Mouse (Mus musculus) ZHBTc4 (cell line): ENCODE data around the gene Frmd6.

ENCODE experiments used
- DNase-seq: peaks from one replicate; pipeline ENCODE4 v3.0.0-alpha.2; 2011; ENCODE audit warnings: low read depth, low spot score

Frmd6 gene

DNA sequence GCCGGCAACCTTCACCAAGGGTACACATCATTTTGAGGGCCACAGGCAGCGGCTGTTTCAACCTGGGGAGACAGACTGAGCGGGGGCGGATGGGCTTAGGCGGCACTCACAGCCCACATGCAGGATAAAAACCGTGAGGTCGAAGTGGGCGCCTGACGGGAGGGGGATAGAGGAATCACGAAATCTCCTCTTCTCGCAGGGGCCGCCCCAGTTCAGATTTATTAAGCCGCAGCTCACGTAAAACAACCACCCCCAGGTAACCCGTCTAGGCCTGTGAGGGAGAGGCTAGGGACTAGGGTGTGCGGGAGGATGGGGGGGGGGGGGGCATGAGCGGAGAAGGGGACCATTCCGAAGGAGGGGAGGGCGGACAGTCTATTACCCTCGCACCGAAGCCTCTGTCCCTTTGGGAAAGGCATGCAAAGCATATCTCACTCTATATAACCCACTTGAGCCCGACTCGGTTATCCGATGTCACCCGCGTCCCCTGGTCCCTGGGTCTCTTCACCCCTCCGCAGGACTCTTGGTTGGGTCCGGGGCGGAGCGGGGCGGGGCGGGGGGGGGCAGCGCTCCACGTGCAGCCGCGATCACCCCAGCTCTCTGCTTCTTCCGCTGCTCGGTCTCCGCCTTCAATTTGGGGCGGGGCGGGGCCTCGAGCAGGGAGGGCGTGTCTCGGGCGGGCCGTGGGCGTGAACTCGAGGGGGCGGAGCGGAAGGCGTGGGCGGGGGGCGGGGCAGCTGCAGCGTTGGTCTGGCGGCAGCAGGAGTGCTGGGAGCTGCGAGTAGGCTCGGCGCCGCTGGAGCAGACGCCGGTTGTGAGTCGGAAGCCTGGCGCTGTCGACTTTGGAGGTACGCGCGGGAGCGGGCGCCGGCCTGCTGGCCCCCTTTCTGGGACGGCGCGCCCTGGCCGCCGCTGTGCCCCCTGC lies at the start of gene Frmd6:
Gene Frmd6 (plus strand): TSS at position 786 of the 922 bp plus-strand sequence.
- peak; percentile 97 for DNase-seq

GRCm38 (mm10) chr12:70775609-70776008 lies 49.7 kb upstream of the Frmd6 start:
- DNase-seq: peak; percentile 95

DNA sequence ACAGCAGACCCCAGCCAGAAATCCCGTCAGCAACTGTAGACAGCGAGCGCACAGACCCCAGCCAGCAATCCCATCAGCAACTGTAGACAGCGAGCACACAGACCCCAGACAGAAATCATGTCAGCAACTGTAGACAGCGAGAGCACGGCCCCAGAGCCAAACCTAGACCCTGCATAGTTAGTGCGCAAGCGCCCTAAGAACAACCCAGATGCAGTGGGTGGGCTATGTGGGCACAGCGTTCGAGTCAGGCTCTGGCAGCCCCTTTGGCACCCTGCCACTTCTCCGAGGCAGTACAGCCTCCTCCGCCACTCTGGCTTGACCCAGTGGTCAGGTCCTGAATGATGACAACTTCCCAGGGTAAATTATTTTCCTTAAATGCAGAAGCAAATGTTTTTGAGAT lies 48.6 kb upstream of the Frmd6 start:
- DNase-seq: no peak

- no peak for DNase-seq
Measured at GRCm38 (mm10) chr12:70777466-70777865, 47.8 kb upstream of the Frmd6 start.

DNA sequence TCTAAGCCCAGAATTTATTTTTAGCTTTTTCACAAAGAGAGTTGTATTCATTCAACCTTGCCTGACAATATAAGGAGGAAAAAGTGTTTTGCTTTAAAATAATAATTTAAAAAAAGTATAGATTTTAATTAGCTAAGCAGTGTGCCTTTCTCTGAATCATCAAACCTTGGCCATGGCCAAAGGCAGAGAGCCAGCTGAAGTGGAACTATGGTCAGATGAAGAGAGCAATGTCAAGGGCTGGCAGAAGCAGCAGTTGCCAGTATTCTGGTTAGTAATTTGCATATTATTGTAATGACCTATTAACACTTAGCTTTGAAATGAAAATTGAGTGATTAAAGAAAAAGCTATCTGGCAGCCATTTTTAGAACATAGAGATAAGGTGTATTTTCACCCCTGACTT lies 47.4 kb upstream of the Frmd6 start:
- DNase-seq: no peak

GRCm38 (mm10) chr12:70778271-70778670 lies 47.0 kb upstream of the Frmd6 start:
- DNase-seq: peak; percentile 42

DNA sequence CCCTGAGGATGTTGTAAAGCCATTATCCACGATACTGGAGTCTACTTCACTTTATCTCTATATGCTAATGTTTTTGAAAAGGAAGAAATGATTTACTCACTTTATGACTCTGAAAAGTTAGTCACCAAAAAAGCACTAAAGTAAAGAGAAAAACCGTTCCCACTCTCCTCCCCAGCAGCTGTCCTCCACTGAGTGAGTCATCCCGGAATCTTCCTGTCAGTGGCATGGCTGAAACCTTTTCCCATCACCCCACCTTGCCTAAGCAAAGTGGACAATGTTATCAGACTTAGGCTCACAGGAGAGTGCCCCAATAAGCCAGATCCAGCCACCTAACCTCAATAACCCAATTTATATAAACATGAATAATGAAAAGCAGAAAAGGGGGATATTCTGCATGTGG lies 46.6 kb upstream of the Frmd6 start:
- no peak for DNase-seq

DNA sequence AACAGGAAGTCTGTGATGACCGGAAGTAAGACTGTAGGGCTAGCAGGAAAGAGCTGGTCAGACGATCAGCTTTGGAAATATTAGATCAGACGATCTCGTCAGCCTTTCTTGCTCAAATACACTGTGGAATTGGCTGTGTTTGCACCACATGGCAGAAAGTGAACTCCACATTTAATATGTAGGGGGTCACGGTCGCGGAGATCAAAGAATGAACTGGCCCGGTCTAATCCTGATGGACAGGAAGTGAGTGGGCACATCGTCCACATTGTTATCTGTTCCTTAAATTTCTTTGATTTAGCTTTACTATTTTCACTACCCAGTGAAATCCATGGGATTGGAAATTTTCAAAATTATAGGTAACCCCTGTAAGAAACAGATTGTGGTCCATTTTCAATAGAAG lies 42.3 kb upstream of the Frmd6 start:
- no peak for DNase-seq

- DNase-seq: peak; percentile 65
Measured at GRCm38 (mm10) chr12:70783475-70784239, 41.7 kb upstream of the Frmd6 start.

DNA sequence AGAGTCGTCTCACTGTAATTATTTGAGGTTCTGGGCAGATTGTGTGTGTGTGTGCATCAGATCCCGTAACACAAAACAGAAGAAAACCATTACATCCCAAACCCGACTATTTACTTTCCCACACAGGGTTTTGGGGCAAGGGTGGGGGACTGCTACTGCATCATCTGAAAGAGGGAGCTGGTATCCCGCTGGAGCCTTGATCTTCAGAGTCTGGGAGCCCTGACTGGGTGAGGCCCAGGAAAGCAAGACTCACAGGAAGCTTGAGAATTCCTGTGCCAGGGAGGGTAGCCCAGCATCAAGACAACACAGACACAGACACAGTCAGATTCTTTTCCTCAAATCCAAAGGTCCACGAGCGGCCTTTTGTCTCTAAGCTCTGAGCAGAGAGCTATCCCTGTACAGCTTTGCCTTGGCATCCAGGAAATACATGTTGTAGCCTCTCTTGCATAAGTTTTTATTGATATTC lies 41.0 kb upstream of the Frmd6 start:
- no peak for DNase-seq

DNA sequence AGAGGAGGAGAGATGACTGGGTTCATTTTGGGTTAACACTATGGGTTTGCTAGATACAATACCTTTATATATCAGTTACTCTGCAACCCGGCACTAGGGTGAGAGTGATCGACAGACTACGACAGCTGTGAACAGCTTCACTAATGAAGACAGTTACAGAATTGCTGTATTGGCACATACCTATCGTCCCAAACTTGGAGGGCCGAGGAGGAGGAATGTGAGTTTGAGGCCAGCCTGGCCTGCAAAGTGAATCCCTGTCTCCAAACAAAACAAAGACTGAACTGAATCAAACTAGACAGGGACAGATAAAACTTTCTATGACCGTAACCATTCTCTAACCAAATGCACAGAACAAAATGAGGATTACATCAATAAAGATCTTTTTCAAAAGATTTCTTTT lies 36.0 kb upstream of the Frmd6 start:
- DNase-seq: no peak

GRCm38 (mm10) chr12:70793291-70793690 lies 32.0 kb upstream of the Frmd6 start:
- DNase-seq: no peak

GRCm38 (mm10) chr12:70794543-70795388 lies 30.5 kb upstream of the Frmd6 start:
- DNase-seq: peak; percentile 46

- DNase-seq: no peak
Measured at GRCm38 (mm10) chr12:70795389-70795711, 30.0 kb upstream of the Frmd6 start.

- DNase-seq: no peak
Measured at GRCm38 (mm10) chr12:70798496-70798895, 26.8 kb upstream of the Frmd6 start.

DNA sequence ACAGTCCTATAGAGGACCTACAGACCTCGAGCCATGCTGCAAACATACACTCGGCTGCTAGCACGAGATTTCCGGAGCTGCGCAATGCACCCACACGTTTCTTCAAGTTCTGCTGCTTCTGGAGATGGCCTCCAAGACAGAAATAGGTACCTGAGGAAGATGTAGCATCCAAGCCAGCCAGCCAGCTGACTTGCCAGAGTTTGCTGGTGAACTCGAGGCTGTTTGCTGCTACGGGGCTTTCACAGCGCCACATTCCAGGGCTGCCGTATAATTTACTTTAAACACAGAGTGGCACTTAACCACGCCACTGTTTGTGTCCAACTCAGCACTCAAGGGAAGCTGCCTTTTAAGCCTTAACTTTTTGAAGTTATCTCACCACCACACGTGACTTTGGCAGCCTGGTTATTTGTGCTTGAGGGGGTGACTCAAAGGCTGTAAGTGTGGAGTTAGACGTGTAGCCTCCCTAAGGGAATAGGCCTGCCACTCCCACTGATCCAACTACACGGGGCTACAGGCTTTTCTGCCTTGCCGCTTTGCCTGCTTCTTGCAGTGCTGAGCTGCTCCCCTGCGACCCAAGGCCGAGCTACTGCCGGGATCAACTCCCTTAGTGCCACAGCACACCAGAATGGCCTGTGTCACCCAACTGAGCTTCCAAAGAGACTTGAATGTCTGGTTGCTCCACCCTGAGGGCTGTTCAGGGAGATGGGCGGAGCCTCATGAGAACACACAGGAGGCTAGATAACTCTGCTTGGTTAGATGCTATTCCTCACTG lies 25.9 kb upstream of the Frmd6 start:
- DNase-seq: peak; percentile 87

DNA sequence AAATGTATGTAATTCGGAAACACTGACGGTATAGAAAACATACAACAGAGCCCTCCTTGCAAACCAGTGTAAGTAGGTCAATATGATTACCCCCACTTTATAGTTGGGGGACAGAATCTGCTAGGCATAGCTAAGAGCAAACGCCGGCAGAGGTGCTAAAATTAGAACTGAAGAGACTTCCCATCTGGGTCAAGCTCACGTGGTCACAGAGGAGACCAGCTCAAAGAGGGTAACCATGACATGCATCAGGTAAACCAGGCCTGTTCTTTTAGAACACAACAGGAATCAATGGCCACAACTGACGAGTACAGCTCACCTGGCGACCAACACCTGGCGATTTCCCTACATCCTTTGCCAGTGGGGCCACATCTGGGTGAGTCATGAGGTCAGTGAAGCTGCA lies 25.2 kb upstream of the Frmd6 start:
- DNase-seq: no peak

- no peak for DNase-seq
Measured at GRCm38 (mm10) chr12:70801361-70801760, 24.0 kb upstream of the Frmd6 start.

GRCm38 (mm10) chr12:70803494-70803893 lies 21.8 kb upstream of the Frmd6 start:
- no peak for DNase-seq

GRCm38 (mm10) chr12:70804989-70805388 lies 20.3 kb upstream of the Frmd6 start:
- no peak for DNase-seq

DNA sequence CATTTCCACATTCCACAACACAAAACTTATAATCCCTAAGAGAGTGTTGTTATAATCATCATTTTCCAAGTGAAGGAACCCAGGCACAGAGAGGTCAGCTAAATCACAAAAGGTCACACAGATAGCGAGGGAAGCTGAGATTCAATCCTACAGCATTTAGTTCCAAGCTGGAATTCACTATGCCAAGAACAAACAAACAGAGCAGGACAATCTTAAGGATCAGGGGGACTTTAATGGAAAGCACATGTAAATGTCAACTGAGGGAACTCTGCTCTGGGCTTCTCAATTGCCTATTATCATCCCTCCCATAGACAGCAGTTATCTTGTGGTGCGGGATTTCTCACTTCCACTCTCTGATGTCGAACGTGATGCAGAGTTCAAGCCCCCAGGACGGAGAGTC lies 17.8 kb upstream of the Frmd6 start:
- DNase-seq: no peak
